Mouse (Mus musculus): ENCODE measurements around the gene Rcn1.

Gene Rcn1

DNA sequence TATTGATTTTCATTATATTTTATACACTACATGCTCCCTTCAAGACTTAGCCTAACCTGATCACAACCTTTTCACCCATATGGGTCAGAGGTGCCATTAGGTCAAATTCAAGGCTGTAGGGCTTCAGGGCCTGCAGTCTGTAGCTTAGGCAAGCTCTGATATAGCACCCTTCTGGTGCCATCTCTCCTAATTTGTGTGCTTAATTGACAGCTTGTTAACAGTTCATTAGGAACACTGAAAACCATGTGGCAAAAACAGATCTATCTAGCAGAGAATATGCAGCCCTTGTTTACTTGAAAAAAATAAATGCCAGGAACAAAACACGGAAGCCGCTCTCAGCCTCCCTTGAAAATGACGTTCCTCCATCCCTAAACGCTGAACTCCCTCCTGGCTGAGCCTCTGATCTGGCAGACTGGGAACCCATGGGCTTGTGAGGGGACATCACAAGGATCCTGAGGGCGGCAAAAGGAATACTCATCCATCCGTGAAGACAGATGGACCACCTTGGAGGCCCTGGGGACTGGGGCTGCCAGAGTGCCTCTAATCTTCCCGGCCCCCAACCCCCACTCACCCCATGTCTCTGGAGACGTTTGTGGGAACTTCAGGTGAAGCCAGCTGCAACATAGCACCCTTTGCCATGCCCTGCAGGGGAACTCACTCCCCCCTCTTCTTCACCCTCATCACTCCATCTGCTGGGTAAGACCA, 61.8 kb downstream of the Rcn1 start:
- no peak for DNase-seq (ENCODE audit: low spot score)

DNA sequence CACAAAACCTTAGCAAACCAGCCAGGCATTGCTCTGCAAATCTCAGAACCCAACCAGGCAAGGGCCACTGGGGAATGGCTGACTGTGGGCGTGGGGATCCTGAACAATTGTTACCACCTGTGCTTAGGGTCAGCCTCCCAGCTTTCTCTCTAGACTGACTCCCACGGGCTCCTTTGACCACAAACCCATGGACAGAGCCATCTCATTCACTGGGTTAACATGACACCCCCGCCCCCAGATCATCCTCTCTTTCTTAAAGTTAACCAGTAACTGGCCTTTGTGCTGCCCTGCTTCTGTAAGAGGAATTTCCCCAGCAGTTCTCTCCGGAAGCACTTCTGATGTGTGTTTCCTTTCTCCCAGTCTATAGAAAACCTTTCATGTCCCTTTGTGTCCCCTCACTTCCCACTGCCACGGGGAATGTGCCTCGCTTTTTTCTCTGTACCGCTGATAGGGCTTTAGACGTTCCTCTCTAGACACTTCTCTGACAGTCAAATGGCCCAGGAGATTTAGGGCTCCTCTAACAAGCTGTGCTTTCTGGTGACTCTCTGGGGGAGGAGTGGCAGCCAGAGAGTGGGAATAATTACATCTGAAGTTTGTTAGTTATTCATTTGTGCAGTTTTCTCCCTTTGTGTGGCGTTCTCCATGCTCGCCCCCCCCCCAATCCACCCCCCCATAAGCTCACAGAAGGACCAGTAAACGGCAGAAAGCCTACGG, 62.6 kb downstream of the Rcn1 start:
- DNase-seq (ENCODE audit: low spot score) = no peak
